Mouse (Mus musculus): Measurements from ENCODE around the gene Pkig. TPM values are rescaled to one million over a fixed set of nuclear protein-coding genes. Genes with fewer than 3 reads are reported as not detected.
A peak's percentile ranks its signal among the peaks of the same experiment; 100 is the strongest.

The Pkig gene
- total RNA-seq, 2 experiments from 2014 or later: 52.9 to 54.4 TPM

- ATAC-seq (replicated peaks; ENCODE audit: poor library complexity): no peak
Observed at GRCm38 (mm10) chr2:163703599-163704260, 45.5 kb downstream of the Pkig start.

GRCm38 (mm10) chr2:163708321-163708720, 50.1 kb downstream of the Pkig start:
- ATAC-seq (replicated peaks; ENCODE audit: poor library complexity): no peak

GRCm38 (mm10) chr2:163708763-163709250, 50.6 kb downstream of the Pkig start:
- ATAC-seq (replicated peaks; ENCODE audit: poor library complexity): no peak

- ATAC-seq (replicated peaks; ENCODE audit: poor library complexity): no peak
Observed at GRCm38 (mm10) chr2:163710000-163710399, 51.8 kb downstream of the Pkig start.

GRCm38 (mm10) chr2:163710606-163711159, 52.5 kb downstream of the Pkig start:
- peak; percentile 21 for ATAC-seq (replicated peaks; ENCODE audit: poor library complexity)

- no peak for ATAC-seq (replicated peaks; ENCODE audit: poor library complexity)
Observed at GRCm38 (mm10) chr2:163711368-163711868, 53.2 kb downstream of the Pkig start.

GRCm38 (mm10) chr2:163712473-163712872, 54.3 kb downstream of the Pkig start:
- peak; percentile 43 for ATAC-seq (replicated peaks; ENCODE audit: poor library complexity)

- peak; percentile 13 for ATAC-seq (replicated peaks; ENCODE audit: poor library complexity)
Observed at GRCm38 (mm10) chr2:163712874-163713273, 54.7 kb downstream of the Pkig start.

- ATAC-seq (replicated peaks; ENCODE audit: poor library complexity): peak; percentile 30; the same call in 1 of the 2 replicates
Observed at GRCm38 (mm10) chr2:163713340-163713739, 55.2 kb downstream of the Pkig start.

GRCm38 (mm10) chr2:163716448-163716847, 58.3 kb downstream of the Pkig start:
- no peak; the same call in 1 of the 2 replicates for ATAC-seq (replicated peaks; ENCODE audit: poor library complexity)

- no peak for ATAC-seq (replicated peaks; ENCODE audit: poor library complexity)
Observed at GRCm38 (mm10) chr2:163716853-163717252, 58.7 kb downstream of the Pkig start.

GRCm38 (mm10) chr2:163718526-163718925, 60.3 kb downstream of the Pkig start:
- no peak for ATAC-seq (replicated peaks; ENCODE audit: poor library complexity)

GRCm38 (mm10) chr2:163718951-163719603, 60.9 kb downstream of the Pkig start:
- ATAC-seq (replicated peaks; ENCODE audit: poor library complexity): peak; percentile 95

- no peak for ATAC-seq (replicated peaks; ENCODE audit: poor library complexity)
Observed at GRCm38 (mm10) chr2:163719616-163720015, 61.4 kb downstream of the Pkig start.

GRCm38 (mm10) chr2:163722550-163722949, 64.4 kb downstream of the Pkig start:
- ATAC-seq (replicated peaks; ENCODE audit: poor library complexity): no peak

- ATAC-seq (replicated peaks; ENCODE audit: poor library complexity): no peak
Observed at GRCm38 (mm10) chr2:163726766-163727393, 68.7 kb downstream of the Pkig start.

- no peak for ATAC-seq (replicated peaks; ENCODE audit: poor library complexity)
Observed at GRCm38 (mm10) chr2:163728300-163728699, 70.1 kb downstream of the Pkig start.

- no peak for ATAC-seq (replicated peaks; ENCODE audit: poor library complexity)
Observed at GRCm38 (mm10) chr2:163732021-163732420, 73.8 kb downstream of the Pkig start.

GRCm38 (mm10) chr2:163735163-163735562, 77.0 kb downstream of the Pkig start:
- peak; percentile 20; the same call in 1 of the 2 replicates for ATAC-seq (replicated peaks; ENCODE audit: poor library complexity)

GRCm38 (mm10) chr2:163735980-163736379, 77.8 kb downstream of the Pkig start:
- peak; percentile 85 for ATAC-seq (replicated peaks; ENCODE audit: poor library complexity)

GRCm38 (mm10) chr2:163742656-163743055, 84.5 kb downstream of the Pkig start:
- no peak for ATAC-seq (replicated peaks; ENCODE audit: poor library complexity)

All from megakaryocyte progenitor cell, adult 5-6 weeks (primary cell).